Mouse (Mus musculus): ENCODE results near the gene Raf1. TPM values are rescaled to one million over a fixed set of nuclear protein-coding genes. Genes with fewer than 3 reads are reported as not detected.

The Raf1 gene
- total and polyA plus RNA-seq, 3 experiments: 103 to 145 (median 109) TPM

GRCm38 (mm10) chr6:115619818-115620217 lies 56.6 kb downstream of the Raf1 start:
- Histone ChIP-seq H3K4me3 (no peak overlapping the region), H3K9ac (ENCODE audit: low read depth, low read length) (no peak overlapping the region), H3K27me3 (ENCODE audit: control insufficient read depth, insufficient read depth, low read length) (no peaks in the 10 kb centered on the region), H3K36me3 (ENCODE audit: control insufficient read depth, insufficient read depth, low read length) (peaks cover 14% of the 10 kb centered on the region), H3K79me2 (replicated peaks; ENCODE audit: control insufficient read depth, insufficient read depth, low read length) (no peaks in the 10 kb centered on the region), H3K27ac (peak overlapping the region; percentile 40), H3K4me1 (ENCODE audit: control insufficient read depth, insufficient read depth, low read length) (peaks cover 4% of the 10 kb centered on the region)
- TF ChIP-seq EP300 (IDR thresholded peaks at IDR 0.05; ENCODE audit: insufficient read depth, low read depth, low read length) (no peak), POLR2A (IDR thresholded peaks at IDR 0.05; ENCODE audit: insufficient read depth, low read depth, low read length) (no peak), CTCF (IDR thresholded peaks at IDR 0.05) (no peak)
- peak; percentile 34 to 48 for DNase-seq
- 36% methylated on average over 10 of the region's 10 CpGs for WGBS
- intact Hi-C loops (cut with DNase I): loop anchor here (5.0 kb wide), 1 partner anchor 57 kb away; the partner anchor contains the start of gene Raf1

DNA sequence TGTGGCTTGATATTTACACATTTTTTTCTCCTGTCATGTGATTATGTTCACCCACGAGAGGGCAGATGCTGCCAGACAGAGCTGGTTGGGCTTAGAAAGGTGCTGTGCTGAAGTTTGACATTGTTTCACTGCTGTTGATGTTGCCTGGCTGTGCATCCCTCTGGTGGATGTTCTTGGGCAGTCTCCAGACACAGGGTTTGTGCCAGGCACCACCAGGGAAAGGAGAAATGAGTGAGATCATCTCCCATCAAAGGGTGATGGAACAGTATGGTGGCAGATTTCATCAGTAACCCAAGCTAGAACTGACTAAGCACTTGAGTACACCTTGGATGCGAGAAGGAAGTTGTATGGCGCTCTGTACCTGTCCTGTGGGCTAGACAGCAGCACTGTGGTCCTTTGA lies 60.5 kb downstream of the Raf1 start:
- Histone ChIP-seq H3K4me3 (no peak overlapping the region), H3K27ac (no peak overlapping the region), H3K9ac (ENCODE audit: low read depth, low read length) (no peak overlapping the region), H3K36me3 (ENCODE audit: control insufficient read depth, insufficient read depth, low read length) (peaks cover 6% of the 10 kb centered on the region), H3K4me1 (ENCODE audit: control insufficient read depth, insufficient read depth, low read length) (peaks cover 4% of the 10 kb centered on the region), H3K79me2 (replicated peaks; ENCODE audit: control insufficient read depth, insufficient read depth, low read length) (no peaks in the 10 kb centered on the region), H3K27me3 (ENCODE audit: control insufficient read depth, insufficient read depth, low read length) (no peaks in the 10 kb centered on the region)
- 74% methylated on average over 3 of the region's 3 CpGs for WGBS
- intact Hi-C loops (cut with DNase I): loop anchor here (5.0 kb wide), 1 partner anchor 61 kb away; the partner anchor contains the start of gene Raf1
- DNase-seq: no peak
- TF ChIP-seq POLR2A (IDR thresholded peaks at IDR 0.05; ENCODE audit: insufficient read depth, low read depth, low read length) (no peak), CTCF (IDR thresholded peaks at IDR 0.05) (no peak), EP300 (IDR thresholded peaks at IDR 0.05; ENCODE audit: insufficient read depth, low read depth, low read length) (no peak)

- Histone ChIP-seq H3K36me3 (ENCODE audit: control insufficient read depth, insufficient read depth, low read length) (no peaks in the 10 kb centered on the region; the same call in 1 of the 2 replicates), H3K27ac (no peak overlapping the region)
- no peak for DNase-seq
These were observed 62.6 kb downstream of the Raf1 start for GRCm38 (mm10) chr6:115613793-115614192.

DNA sequence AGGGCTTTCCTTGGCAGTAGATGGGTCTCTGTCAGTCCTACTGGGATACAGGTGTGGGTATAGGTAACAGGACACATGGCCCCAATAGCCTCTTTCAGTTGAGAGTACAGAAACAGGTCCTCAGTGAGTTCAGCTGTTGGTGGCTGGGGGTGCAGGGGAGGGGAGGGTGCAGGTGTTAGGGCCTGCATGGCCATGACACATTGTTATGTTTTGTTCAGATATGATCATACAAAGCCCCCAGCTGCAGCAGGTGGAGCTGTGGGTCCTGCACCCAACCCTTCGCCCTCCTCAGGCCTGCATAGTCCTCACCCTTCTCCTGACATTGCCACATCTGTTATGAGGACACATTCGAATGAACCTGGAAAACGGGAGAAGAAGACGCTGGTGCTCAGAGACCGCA lies 66.1 kb downstream of the Raf1 start:
- H3K27ac ChIP-seq: no peak overlapping the region
- intact Hi-C loops (cut with DNase I): no loop called here
- H3K27me3 ChIP-seq (ENCODE audit: control insufficient read depth, insufficient read depth, low read length): no peaks in the 10 kb centered on the region
- DNase-seq: no peak
- TF ChIP-seq EP300 (IDR thresholded peaks at IDR 0.05; ENCODE audit: insufficient read depth, low read depth, low read length) (no peak), POLR2A (IDR thresholded peaks at IDR 0.05; ENCODE audit: insufficient read depth, low read depth, low read length) (no peak), CTCF (IDR thresholded peaks at IDR 0.05) (no peak)
- H3K79me2 ChIP-seq (replicated peaks; ENCODE audit: control insufficient read depth, insufficient read depth, low read length): peaks cover 8% of the 10 kb centered on the region
- peaks cover 12% of the 10 kb centered on the region for H3K4me1 ChIP-seq (ENCODE audit: control insufficient read depth, insufficient read depth, low read length)
- H3K4me3 ChIP-seq: no peak overlapping the region
- 94% methylated on average over 5 of the region's 5 CpGs for WGBS
- no peak overlapping the region for H3K9ac ChIP-seq (ENCODE audit: low read depth, low read length)
- no peaks in the 10 kb centered on the region; the same call in 1 of the 2 replicates for H3K36me3 ChIP-seq (ENCODE audit: control insufficient read depth, insufficient read depth, low read length)

More at GRCm38 (mm10) chr6:115613793-115614192, 62.6 kb downstream of the Raf1 start:
- H3K4me3 ChIP-seq: no peak overlapping the region
- H3K27me3 ChIP-seq (ENCODE audit: control insufficient read depth, insufficient read depth, low read length): no peaks in the 10 kb centered on the region
- intact Hi-C loops (cut with DNase I): no loop called here
- H3K9ac ChIP-seq (ENCODE audit: low read depth, low read length): no peak overlapping the region
- H3K79me2 ChIP-seq (replicated peaks; ENCODE audit: control insufficient read depth, insufficient read depth, low read length): peaks cover 3% of the 10 kb centered on the region; the same call in 1 of the 2 replicates
- TF ChIP-seq EP300 (IDR thresholded peaks at IDR 0.05; ENCODE audit: insufficient read depth, low read depth, low read length): no peak
- TF ChIP-seq POLR2A (IDR thresholded peaks at IDR 0.05; ENCODE audit: insufficient read depth, low read depth, low read length): no peak
- no peak for TF ChIP-seq CTCF (IDR thresholded peaks at IDR 0.05)
- H3K4me1 ChIP-seq (ENCODE audit: control insufficient read depth, insufficient read depth, low read length): peaks cover under 1% of the 10 kb centered on the region; the same call in 1 of the 2 replicates

DNA sequence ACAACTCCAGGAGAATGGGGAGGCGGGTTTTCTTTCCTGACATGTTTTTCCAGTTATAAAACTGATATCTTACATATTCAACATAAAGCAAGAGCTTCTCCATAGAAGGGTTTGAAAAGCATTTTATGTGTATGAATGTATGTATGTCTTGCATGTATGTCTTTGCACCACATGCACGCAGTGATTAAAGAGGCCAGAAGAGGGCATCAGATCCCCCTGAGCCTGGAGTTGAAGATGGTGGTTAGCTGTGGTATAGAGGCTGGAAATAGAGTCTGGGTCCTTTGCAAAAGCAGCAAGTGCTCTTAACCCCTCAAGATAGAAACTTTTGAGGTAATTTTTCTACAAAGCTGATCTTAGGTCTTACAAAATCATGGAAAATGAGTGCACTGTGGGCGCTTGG lies 67.3 kb downstream of the Raf1 start:
- H3K27ac ChIP-seq: no peak overlapping the region
- DNase-seq: no peak
- 79% methylated on average over 3 of the region's 3 CpGs for WGBS
- H3K4me1 ChIP-seq (ENCODE audit: control insufficient read depth, insufficient read depth, low read length): peaks cover 12% of the 10 kb centered on the region
- H3K36me3 ChIP-seq (ENCODE audit: control insufficient read depth, insufficient read depth, low read length): no peaks in the 10 kb centered on the region; the same call in 1 of the 2 replicates
- TF ChIP-seq CTCF (IDR thresholded peaks at IDR 0.05) (peak; percentile 67), POLR2A (IDR thresholded peaks at IDR 0.05; ENCODE audit: insufficient read depth, low read depth, low read length) (no peak), EP300 (IDR thresholded peaks at IDR 0.05; ENCODE audit: insufficient read depth, low read depth, low read length) (no peak)
- no peak overlapping the region for H3K4me3 ChIP-seq
- intact Hi-C loops (cut with DNase I): no loop called here
- H3K9ac ChIP-seq (ENCODE audit: low read depth, low read length): no peak overlapping the region
- H3K79me2 ChIP-seq (replicated peaks; ENCODE audit: control insufficient read depth, insufficient read depth, low read length): peaks cover 8% of the 10 kb centered on the region
- no peaks in the 10 kb centered on the region for H3K27me3 ChIP-seq (ENCODE audit: control insufficient read depth, insufficient read depth, low read length)

GRCm38 (mm10) chr6:115607429-115607828 lies 69.0 kb downstream of the Raf1 start:
- no peak overlapping the region for H3K4me3 ChIP-seq
- no peak for DNase-seq
- H3K79me2 ChIP-seq (replicated peaks; ENCODE audit: control insufficient read depth, insufficient read depth, low read length): peaks cover 8% of the 10 kb centered on the region
- no peak overlapping the region; the same call in 1 of the 2 replicates for H3K9ac ChIP-seq (ENCODE audit: low read depth, low read length)
- H3K27ac ChIP-seq: no peak overlapping the region; the same call in 1 of the 2 replicates
- H3K4me1 ChIP-seq (ENCODE audit: control insufficient read depth, insufficient read depth, low read length): peaks cover 12% of the 10 kb centered on the region
- no peaks in the 10 kb centered on the region for H3K27me3 ChIP-seq (ENCODE audit: control insufficient read depth, insufficient read depth, low read length)
- TF ChIP-seq CTCF (IDR thresholded peaks at IDR 0.05) (no peak), EP300 (IDR thresholded peaks at IDR 0.05; ENCODE audit: insufficient read depth, low read depth, low read length) (no peak), POLR2A (IDR thresholded peaks at IDR 0.05; ENCODE audit: insufficient read depth, low read depth, low read length) (no peak)
- WGBS: 66% methylated on average over 4 of the region's 4 CpGs
- H3K36me3 ChIP-seq (ENCODE audit: control insufficient read depth, insufficient read depth, low read length): no peaks in the 10 kb centered on the region
- intact Hi-C loops (cut with DNase I): no loop called here
